Mouse (Mus musculus): ENCODE measurements around the gene Ccl7.

Gene Ccl7

DNA sequence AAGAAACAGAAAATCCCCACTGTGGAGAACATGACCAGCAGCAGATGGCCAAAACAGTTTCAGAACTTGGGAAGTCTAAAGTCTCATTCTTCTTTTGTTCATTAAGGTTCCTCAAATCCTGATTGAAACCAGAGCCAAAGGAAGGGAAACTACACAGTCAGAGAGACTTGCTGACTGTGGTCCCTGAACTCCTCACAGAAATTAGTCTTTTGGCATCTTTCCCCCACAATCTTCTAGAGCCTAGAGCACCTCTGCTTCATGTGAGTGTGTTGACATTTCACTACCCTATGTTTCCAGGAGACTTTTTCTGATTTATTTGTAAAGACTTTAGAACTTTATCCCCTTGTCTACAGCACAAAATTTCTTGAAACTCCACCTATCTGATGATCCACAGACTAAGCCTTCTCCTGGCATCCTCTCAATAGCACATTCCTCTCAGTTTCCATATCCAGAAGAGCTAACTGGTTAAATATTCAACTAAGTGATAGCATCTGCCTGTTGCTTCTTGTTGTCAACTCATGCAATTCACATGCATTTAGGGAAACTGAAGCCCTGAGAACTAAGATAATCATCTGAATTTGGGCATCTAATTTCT lies 32.7 kb downstream of the Ccl7 start:
- ChIA-PET CTCF (no interaction called here), POLR2A (interaction anchor here in 1 of 4 experiments (0.6 kb wide), 1 partner anchor 1664 kb away, joined by 3 read pairs; no protein-coding TSS in a partner anchor)

DNA sequence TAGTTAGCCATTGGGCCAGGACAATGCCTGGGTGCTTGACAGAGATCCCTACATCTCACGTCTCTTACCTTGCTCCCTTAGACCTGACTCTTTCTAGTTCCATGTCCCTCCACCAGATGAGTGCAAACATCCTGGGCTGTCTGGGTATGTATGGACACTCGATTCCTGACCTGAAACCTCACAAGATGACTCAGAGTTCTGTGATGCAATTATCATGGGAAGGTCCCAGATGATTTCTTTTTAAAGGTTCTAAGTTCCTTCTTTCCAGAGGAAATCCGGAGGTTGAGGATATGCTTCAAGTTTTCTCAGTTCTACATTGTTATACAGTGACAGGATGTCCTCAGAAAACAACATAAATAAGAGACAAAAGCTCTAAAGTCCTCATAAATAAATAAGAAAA lies 35.4 kb downstream of the Ccl7 start:
- CTCF ChIA-PET = no interaction called here
- POLR2A ChIA-PET = no interaction called here

DNA sequence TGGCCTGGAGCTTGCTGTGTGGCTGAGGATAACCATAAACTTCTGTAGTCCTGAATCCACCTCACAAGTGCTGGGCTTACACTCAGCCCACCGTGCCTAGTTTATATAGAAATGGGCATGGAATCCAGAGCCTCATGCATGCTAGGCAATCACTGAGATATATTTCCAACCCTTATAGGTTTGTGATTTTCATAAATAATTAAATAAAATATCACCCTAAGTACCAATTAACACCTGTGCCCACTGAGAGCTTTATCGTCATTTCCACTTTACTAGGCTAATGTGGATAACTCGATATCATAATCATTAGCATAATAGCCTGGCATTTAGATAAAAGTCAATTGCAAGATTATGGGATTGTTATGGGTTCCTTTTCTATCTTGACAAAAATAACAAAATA lies 38.8 kb downstream of the Ccl7 start:
- POLR2A ChIA-PET = no interaction called here
- CTCF ChIA-PET = interaction anchor here in 1 of 4 experiments (0.5 to 0.7 kb wide), 2 partner anchors 94 to 303 kb away, joined by 4 to 7 read pairs; no protein-coding TSS in a partner anchor
